Mouse (Mus musculus) lung, postnatal 25 days (tissue): ENCODE measurements at regions not wholly inside any gene's neighbourhood (a gene's known extent, or its start where the extent isn't known, plus 50 kb on each side); places are given as distances from the start of the nearest gene placed in this dataset.

Experiments
- DNase-seq: peaks from one replicate; pipeline ENCODE4 v3.0.0; 2022; ENCODE audit warnings: low spot score

DNA sequence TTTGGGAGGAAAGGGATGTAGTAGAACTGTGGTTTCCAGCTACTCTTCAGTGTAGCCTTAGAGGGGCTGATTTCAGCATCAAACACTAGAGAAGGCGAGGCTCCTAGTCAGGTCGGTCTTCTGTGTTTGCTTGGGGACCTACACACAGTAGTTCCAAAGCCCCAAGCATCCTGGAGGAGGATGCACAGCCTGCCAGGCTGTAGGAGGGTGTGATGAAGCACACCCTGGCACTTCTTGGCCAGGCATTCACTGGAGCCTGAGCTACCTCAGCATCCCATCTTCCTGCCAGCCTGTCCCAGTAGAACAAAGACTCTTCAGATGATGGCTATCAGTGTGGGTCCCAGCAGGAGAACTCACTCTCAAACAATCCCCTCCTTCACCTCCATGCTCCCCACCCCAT lies 233.4 kb upstream of the Tbx18 start:
- no peak for DNase-seq

GRCm38 (mm10) chr9:87965103-87965780 lies 234.2 kb upstream of the Tbx18 start:
- no peak for DNase-seq

DNA sequence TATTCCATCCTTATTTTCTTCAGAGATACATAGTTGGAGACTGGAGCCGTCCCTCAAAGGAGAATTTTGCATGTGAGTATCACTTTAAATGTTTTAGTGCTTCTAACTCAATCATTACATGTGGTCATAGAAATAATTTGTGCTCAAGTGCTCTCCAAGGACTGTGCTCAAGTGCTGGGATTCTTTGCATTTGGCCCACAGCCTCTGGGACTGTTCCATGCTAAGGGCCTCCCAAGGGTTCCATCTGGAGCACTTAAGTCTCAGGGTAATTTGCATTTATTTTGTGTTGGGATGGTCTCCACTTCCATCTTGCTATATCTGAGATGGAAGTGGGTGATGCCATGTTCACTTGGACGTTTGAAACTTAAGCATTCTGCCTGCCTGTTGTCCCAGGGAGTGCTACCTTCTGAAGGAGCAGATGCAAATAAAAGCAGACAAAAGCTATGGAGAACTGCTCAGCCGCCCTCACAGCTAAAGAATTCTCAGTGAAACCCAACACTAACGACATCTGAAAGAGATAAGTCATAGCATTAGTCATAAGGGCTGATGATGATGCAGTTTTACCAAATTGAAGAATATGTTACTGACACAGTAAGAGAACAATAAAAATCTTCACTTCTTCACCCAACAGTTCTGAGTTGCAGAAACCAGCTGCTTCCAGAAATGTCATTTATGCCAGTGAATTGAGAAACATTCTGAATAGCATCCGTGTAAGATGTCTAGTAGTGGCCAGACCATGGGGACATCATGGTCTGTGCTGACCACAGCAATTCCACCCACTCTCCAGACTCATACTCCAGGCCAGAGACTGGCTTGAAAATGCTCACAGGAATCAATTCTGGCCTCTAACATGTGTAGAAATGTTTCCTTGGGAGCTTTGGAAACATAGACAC lies 237.4 kb upstream of the Tbx18 start:
- DNase-seq = peak; percentile 3

GRCm38 (mm10) chr9:87970586-87970985 lies 239.5 kb upstream of the Tbx18 start:
- DNase-seq = no peak

GRCm38 (mm10) chr9:87971791-87972190 lies 240.7 kb upstream of the Tbx18 start:
- DNase-seq = no peak

DNA sequence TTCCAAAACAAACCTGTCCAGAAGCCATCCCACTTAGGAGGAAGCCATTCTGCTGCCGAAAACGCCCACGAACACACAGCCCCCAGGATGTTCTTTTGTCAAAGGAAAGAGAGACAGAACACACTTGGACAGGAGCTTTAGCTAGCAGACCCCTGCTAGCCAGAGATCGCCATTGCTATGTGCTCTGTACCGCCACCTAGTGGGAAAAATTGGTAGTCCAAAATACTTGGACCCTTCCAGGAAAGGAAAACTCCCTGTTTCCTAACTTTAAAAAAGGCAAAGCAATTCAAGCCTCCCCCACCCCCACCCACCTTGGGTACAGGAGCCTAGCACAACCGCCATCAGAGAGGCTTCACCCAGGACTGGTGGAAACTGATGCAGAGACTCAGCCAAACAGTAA lies 242.5 kb upstream of the Tbx18 start:
- DNase-seq = peak; percentile 3

- DNase-seq = no peak
These were observed 253.8 kb upstream of the Tbx18 start for GRCm38 (mm10) chr9:87984910-87985309.

- DNase-seq = no peak
These were observed 254.4 kb upstream of the Tbx18 start for GRCm38 (mm10) chr9:87985439-87985838.

DNA sequence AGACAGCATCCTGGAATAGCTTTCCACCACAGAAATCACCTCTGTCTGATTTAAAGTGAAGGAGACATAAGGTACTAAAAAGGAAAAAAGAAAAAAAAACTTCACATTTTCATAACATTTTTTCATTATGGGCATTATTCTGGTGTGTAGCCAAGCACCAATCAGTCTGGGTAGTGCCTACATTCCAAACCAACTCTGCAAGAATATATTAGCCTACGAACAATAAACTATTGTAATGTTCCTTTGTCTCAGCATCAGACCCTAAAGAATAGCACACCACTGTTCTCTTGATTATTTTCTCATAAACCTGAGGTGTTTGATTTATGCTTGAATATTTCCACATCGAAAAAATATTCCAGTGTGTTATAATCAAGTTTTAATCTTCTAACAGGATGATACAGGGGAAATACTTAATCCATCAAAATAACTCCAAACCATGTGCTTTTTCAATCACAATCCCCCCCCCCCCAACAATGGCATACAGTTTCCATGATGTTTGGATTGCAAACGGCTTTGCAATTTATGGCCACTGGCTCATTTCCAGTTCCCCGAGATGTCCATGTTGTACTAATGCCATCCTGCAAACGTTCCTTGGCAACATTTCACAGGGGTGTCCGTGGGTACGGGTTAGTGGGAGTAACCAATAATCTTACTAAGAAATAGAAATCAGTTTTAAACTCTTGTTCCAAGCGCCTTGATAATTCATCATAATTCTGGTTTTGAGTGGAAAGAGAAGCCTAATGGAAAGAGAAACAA lies 275.1 kb upstream of the Tbx18 start:
- DNase-seq = no peak

GRCm38 (mm10) chr9:88023752-88024151 lies 292.7 kb upstream of the Tbx18 start:
- DNase-seq = no peak

- no peak for DNase-seq
These were observed 294.9 kb upstream of the Tbx18 start for GRCm38 (mm10) chr9:88025936-88026335.

- DNase-seq = no peak
These were observed 296.4 kb upstream of the Nt5e start for GRCm38 (mm10) chr9:88030509-88031148.

GRCm38 (mm10) chr9:88037560-88037959 lies 289.4 kb upstream of the Nt5e start:
- no peak for DNase-seq

- no peak for DNase-seq
These were observed 277.7 kb upstream of the Nt5e start for GRCm38 (mm10) chr9:88049270-88049669.

GRCm38 (mm10) chr9:88049792-88050191 lies 277.2 kb upstream of the Nt5e start:
- DNase-seq = no peak

- DNase-seq = no peak
These were observed 268.4 kb upstream of the Nt5e start for GRCm38 (mm10) chr9:88058551-88058950.

- no peak for DNase-seq
These were observed 268.0 kb upstream of the Nt5e start for GRCm38 (mm10) chr9:88059005-88059404.

DNA sequence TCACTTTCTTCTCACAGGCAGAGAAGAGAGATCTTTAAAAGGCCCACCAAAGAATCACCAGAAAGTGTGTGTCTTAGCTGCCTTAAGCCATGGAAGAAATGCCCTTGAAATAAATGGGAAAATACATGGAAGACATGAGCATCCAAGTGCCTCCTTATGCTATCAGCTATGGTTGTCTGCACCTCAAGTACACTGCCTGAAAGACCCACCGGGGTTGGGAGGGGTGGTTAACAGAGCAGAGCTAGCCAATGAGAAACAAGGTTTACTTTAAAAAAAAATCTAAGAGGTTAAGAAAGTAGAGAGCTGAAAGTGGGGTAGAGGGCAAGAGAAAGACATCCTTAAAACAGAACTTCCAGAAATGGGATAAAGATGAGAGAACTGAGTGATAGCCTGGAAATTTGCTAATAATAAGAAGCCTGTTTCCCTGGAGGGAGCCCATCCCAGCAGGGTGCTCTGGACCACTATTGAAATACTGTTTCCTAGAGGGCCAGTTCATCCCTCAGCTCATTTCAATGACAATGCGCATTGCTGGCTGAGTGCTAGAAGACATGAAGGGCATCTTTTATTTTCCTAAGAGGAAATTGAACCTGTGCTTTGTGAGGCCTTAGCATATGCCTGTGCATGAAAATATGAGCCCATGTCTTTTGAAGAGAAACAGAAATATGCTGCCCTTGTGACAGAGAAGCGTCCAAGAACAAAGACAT lies 262.9 kb upstream of the Nt5e start:
- no peak for DNase-seq

- DNase-seq = no peak
These were observed 261.9 kb upstream of the Nt5e start for GRCm38 (mm10) chr9:88065057-88065456.

GRCm38 (mm10) chr9:88065777-88066176 lies 261.2 kb upstream of the Nt5e start:
- no peak for DNase-seq

DNA sequence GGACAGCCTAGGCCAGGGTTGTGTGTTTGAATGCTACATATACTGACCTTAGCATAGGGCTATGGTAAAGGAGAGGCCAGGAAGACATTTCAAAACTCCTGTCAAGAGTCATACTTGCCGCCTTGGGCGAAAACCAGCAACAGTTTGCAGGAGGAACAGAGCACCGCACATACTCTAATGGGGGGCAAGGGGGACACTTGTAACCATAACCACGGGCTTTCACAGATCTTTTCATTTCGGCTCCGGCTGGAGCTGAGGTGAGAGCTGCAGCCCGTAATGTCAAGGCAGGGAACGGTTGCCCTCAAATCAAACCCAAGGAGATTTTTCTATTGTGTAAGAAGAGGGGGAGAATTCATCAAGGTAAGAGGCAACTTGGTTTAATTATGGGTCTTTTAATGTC lies 258.7 kb upstream of the Nt5e start:
- no peak for DNase-seq

GRCm38 (mm10) chr9:88068881-88069304 lies 258.1 kb upstream of the Nt5e start:
- no peak for DNase-seq
